Mouse (Mus musculus) cortical plate, adult 2 months (tissue): Measurements from ENCODE around the gene Ccdc50.

Experiments
- CTCF ChIP-seq: fragments of 200-500 bp; IDR thresholded peaks from 2 replicates; pipeline ENCODE4 v1.5.1; 2011; ENCODE audit warnings: mild to moderate bottlenecking, control low read depth, low read length; ENCODE audit not compliant: insufficient read depth; ENCODE audit errors: extremely low read depth
- POLR2A ChIP-seq: fragments of 200-500 bp; IDR thresholded peaks from 2 replicates; pipeline ENCODE4 v1.6.1; 2011; ENCODE audit warnings: mild to moderate bottlenecking, low read length, control low read depth; ENCODE audit not compliant: insufficient read depth; ENCODE audit errors: extremely low read depth

- TF ChIP-seq POLR2A (no peak), CTCF (no peak)
Measured at GRCm38 (mm10) chr16:27404107-27404506, 15.4 kb downstream of the Ccdc50 start.
